Mouse (Mus musculus) thymus, postnatal 25 days (tissue): Measurements from ENCODE around the gene Fxr1.
"Not testable (repeated sequence)": the region's sequence is repeated elsewhere in the genome, so short reads cannot be mapped to it uniquely, and the experiment has no call there.

Experiments
- DNase-seq: peaks from one replicate; pipeline ENCODE4 v3.0.0; 2022

The Fxr1 gene

DNA sequence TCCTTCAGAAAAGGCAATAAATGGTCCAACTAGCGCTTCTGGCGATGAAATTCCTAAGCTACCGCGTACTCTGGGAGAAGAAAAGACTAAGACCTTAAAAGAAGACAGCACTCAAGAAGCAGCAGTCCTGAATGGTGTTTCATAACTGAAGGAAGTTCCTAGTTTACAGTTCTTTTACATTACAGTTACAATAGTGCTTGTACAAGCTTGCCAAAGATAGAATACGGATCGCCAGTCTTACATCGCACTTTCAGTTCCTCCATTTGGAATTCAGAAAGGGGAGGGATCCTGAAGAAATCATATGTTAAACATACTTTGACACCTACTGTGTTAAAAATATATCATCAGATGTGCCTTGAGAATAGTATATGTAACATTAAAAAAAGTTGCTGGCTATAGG, 49.2 kb downstream of the Fxr1 start:
- not testable (repeated sequence) for DNase-seq

DNA sequence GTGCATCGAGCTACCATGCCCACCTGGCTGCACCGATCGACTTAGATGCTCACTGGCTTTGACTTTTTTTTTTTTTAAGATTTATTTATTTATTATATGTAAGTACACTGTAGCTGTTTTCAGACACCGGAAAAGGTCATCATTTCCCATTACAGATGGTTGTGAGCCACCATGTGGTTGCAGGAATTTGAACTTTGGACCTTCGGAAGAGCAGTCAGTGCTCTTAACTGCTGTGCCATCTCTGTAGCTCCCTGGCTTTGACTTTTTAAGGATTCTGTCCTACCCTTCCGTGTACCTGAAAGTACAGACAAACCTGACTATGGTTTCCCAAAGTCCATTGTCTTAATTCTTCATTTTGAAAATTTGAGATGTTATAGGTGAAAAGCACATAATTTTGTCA, 53.0 kb downstream of the Fxr1 start:
- DNase-seq: no peak

DNA sequence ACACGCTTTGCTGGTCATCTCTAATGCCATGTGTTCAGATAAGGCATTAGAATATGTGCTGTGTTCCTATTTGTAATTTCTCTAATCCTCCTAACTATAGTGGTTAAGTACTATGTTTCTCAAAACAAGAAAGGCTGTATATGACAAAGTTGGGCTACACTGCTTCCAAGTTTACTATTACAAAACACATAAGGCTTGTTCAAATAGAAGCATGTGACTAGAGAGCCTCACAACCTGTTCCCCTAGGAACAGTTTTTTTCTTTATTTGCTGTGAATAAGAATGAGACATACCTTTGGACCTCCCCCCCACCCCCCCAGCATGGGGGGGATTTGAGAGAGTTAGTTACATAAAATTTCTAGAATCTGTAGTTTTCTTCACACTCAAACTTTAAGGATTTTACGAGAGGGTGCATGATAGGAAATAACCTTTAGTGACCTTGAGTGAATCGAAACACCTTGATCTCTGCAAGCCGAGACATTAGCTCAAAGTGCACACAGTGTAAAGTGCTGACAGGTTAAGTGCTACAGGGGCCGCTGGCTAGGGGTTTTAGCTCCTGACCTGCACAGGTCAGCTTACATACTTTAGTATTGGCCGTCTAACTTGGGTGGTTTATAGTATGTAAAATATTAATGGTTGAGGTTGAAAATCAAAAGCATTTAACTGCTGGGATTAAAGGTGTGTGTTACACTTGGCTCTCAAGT, 56.5 kb downstream of the Fxr1 start:
- DNase-seq: no peak

DNA sequence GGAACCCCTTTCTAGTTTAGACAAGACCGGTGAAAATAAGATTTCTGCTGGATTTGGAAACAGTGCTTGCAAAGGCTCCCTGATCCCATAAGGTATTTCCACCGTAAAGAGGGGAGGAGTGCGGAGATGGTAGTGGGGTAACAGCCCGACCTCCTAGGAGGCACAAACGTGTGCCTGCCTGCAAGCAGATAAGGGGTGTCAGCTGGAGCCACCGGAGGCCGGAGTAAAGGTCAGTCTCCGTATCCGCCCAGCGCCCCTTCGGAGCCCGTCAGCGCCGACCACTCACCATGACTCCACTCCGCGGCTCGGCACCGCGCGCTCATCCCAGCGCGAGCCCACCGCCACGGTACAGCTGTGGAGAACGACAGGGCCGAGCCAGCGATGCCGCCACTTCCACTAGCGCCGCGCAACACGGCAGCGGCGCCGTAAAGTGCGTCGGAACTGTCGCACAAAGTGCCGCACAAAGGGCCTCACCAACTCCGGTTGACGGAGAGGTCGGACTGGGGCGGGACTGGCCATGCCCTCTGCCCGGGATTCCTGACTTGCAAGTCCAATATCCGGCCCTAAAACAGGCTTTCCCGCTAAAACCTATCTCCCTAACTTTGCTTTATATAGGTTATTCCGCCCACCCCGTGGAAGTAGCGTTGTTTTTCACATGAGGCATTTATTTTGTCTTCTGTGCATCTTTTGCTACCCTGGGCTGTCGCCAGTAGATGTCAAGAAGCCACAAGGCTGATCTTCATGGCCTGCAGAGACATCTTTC, 61.3 kb downstream of the Fxr1 start, which contains the start of gene Dnajc19:
Dnajc19 (minus strand) TSS at position 422 of the 763 bp plus-strand sequence.
- peak; percentile 92 for DNase-seq

DNA sequence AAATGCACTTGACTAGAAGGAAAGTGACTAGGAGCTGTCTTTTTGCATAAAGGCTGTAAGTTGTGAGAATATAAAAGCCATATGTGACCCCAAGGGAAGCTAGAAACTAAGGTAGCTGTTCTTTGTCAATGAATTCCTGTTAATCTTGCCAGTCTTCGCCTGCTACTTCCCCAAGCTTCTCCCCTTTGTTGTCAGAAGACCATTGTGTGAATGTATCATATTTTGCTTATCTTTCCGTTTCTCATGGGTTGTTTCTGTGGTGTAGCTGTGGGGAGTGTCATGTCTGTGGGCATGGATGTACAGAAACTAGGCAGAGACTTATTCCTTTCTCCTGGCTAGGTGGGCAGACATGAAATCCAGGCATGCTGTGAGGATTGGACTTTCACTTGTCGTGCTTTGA, 62.2 kb downstream of the Fxr1 start:
- DNase-seq: no peak

DNA sequence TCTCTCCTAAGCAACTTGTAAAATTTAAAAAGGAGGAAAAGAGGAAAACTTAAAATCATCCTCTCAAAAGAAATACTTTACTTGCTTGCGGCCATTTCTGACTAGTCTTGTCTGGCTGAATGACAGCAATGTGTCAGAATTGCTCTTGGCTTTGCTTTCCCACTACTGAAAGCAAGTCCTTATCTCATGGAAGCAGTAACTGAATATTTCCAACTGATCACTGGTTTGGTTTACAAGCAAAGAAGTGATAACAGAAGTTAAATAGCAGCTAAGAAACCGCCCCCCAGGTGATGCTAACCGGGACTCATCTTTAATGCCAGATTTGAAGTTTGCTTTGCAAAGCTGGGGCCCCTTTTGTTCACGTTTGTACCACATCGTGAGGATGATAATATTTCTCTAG, 63.9 kb downstream of the Fxr1 start:
- no peak for DNase-seq

DNA sequence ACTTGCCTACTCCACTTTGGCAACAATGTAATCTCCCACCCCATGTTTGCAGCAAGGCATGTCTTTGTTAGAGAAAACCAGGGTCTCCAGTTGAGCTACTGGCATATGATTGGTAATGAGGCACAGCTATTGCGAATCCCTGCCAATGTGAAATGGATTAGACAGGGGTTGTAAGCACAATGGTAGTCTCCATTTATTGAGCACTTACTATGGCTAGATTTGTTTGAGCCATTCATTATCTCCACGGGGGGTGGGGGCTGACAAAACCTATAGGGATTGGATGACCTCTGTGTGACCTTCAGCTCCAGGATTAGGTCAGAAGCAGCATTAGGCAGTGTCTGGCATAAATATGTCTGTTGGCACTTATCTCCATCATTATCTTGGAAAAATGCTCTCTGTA, 83.1 kb downstream of the Fxr1 start:
- DNase-seq: no peak

DNA sequence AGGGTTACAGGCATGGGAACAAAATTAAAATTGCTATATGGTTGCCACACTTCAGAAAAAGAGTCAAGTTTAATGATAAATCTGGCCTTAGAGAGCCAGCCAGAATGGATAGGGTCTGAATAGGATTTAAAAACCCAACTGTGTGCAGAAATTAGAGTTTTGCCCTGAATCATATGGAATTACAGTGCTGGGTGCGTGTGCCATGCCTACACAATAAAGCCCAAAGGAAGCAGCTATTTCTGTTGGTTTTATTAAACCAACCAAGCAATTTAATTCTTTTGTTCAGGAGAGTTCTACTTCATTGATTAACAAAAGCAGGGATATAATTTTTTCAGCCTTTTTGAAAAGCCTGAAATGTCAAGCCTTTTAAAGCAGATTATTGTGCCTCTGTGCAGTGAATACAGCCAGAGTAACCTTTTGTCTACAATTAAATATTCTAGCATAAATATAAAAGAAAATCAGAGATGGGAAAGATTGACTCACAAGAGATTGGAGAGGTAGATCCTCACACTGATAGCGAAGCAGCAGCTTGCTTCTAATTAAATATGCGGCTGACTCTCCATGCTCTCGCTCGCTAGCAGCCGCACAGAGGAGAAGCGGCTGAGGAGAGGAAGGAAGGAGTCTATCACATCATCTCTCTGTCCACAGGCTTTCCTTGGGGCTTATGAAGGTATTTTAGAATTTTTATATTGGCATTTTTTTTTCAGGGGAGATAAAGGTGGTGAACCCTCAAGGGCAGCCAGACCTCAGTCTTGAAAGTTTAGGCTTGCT, 84.3 kb downstream of the Fxr1 start:
- DNase-seq: no peak

DNA sequence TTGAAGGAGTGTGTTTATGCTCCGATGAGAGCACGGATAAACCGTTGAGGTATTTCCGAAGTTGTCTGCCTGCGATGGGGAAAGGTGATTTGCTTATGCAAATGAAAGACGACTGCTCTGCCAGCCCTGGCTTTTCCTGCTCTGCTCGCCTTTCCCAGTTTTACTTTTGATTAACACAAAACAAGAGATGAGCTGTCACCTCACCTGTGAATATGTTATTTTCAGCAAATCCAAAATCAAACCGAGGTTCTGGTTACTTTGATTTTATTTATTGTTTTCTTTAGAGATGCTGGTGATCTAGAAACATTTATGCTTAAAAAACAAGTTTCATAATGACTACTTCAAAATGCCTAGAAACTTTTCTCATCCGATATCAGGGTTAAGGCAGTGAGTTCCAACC, 86.7 kb downstream of the Fxr1 start:
- DNase-seq: no peak

DNA sequence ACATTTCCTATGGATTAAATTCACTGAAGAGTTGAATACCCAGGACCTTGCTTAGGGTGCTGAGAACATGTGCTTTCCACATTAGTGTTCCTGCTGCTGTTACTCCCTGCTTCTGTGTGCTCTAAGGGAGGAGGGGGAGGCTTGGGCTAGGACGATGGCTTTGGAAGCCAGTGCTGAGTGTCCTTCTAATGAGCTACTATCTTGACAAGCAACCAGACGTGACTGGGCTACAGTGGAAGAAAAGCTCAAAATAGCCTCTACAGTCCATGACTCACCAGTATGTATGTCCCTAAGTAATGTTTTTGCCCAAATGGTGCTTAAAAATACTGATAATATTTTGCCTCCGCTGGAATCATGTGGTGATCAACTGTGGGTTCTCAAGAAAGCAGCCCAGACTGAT, 87.9 kb downstream of the Fxr1 start:
- no peak for DNase-seq

DNA sequence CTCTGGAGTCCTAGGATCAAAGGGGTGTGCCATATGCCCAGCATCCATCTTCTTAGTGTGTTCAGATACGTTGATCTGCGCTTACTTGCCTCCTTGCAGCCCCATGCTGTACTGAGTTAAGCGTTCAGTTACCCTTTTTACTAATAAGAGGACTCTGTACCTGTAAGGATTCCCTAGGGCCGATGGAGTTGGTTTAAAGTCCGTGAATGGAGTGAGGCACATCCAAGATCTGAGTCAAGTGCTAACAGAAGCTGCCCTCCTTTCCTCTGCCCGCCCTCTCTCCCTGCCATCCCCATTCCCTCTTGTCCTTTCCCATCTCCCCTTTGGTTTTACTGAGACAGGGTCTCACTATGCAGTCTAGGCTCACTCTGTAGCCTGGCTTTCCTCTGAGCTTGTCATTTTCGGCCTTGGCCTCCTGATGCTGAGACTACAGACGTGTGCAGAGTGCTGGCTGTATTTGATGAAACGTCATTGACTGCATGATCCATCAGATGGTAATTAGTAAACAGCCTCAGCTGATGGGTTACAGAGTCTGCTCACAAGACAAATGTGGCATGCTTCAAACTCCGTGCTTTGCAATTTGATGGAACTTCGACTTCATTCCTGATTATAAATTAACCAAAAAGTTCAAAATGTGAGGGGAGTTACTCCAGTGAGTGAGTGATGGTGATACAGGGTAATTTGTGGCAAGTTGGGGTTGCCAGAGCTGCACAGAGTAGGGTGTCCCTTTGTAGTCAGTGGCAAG, 92.4 kb downstream of the Fxr1 start:
- DNase-seq: no peak

DNA sequence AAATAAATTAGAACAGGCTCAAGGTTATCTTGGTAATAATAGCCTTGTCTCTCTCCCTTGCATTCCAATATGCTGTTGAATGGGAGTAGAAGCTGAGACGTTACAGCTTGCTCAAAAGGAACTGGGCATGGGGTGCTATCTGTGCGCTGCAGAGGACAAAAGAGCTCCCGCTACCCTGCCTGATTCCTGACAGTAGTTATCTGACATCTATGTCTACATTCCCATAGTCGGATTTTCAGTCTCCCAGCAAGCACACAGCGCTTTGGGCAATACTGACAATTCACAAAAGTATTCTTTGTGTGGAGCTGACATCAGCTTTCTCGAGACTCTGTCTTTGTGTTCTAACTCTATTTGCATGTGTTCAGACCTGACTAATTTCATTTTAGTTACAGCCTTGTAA, 96.1 kb downstream of the Fxr1 start:
- no peak for DNase-seq

DNA sequence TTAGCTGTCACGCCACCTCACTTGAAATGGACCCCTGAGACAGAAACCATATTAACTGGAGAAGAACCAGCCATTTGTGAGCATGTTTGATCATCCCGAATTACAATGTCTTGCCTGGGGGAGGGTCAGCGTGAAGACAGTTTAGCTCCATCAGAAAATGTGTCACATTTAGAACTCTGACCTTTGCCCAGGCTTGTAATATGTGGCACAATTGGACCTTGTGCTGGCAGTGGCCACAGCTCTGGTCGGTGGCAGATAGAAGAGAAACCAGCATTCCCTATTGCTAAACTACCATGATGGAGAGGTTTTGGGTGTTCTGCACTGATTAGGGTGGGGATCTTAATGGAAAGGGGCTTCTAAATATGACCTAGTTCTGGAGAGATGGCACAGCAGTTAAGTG, 100.1 kb downstream of the Fxr1 start:
- no peak for DNase-seq
